Mouse (Mus musculus): ENCODE measurements around the gene Gm49673.
"Not testable (repeated sequence)": the region's sequence is repeated elsewhere in the genome, so short reads cannot be mapped to it uniquely, and the experiment has no call there.

Gene Gm49673

DNA sequence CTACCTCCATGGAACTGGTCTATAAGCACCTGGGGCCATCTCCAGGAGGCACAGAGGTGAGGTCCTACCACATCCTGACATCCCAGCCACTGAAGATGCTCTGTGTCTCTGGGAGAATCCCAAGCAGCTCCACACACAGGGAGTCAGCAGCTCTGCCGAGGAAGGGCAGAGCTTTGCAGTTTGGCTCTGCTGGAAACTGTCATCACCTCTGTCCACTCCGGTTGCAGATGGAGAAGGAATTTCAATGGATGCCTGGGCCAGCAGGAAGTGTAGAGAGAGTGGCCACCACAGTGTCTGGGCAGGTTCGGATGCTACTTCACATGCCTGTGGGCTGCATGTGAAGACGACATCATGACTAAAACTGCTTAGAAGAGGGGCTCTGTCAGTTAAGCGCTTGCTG lies 106.4 kb downstream of the Gm49673 start:
- in situ Hi-C loops (cut with MseI, MboI) = not testable (repeated sequence)

DNA sequence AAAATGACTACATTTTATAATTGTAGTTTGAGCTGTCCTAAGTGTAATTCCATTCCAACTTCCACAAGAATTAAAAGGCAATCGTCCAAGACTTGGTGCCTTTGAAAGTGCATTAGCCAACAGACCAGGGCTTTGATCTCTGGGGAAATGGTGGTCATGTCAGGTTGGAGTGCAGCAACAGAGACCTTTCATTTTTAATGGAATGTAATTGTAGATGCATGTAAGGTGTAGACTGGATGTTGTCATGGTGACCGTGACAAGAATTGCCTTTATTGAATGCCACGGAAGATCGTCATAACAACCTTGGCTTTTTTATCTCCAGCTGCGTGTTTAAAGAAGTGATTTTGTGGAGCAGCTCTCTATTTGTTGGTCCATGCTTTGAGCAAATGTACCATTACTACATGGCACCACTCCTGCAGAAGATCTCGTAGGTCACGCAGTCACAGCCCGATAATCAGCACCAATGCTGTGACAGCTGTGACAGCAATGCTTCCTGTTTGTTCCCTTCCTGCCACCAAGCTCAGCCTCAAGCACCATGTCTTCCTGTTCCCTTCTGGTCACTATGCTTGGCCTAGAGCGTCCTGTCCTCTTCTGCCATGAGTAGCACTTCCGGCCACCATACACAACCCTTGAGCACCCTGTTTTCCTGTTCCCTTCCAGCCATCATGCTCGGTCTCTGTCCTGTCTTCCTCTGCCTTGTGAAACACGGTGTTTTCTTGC lies 107.5 kb downstream of the Gm49673 start:
- in situ Hi-C loops (cut with MseI, MboI) = not testable (repeated sequence)

DNA sequence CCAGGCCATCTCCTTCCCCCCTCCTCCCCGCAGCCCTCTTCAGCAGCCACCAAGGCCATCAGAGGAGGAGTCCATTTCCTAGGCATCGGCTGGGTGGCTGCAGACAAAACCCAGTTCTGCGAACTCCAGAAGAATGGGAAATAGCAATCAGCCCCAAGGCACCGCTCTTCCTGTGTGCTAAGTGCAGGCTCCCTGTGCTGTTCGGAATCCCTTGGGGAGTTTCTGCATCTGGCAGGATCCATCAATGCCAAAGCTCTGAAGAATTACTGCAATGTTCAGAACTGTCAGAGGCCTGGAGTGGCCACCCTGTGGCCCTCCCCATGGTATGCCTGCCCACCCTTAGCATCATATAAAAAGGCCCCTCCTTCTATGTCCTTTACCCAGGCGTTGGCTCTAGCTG lies 110.6 kb downstream of the Gm49673 start:
- in situ Hi-C loops (cut with MseI, MboI) = not testable (repeated sequence)

Data from mouse trophoblast stem cell (cell line).